Mouse (Mus musculus): ENCODE measurements around the gene Frmpd4.

- TF ChIP-seq POLR2A (IDR thresholded peaks at IDR 0.05; ENCODE audit: borderline replicate concordance, extremely low read depth, low read depth, low read length) = no peak
- no peak for TF ChIP-seq CTCF (IDR thresholded peaks at IDR 0.05; ENCODE audit: insufficient read depth, low read length)
Observed at GRCm38 (mm10) chrX:168431206-168431605, 145.8 kb downstream of the Frmpd4 start.

All from lung, adult 2 months (tissue).